ENCODE assay signal across 18 mouse cellular contexts in the genomic region with DNA sequence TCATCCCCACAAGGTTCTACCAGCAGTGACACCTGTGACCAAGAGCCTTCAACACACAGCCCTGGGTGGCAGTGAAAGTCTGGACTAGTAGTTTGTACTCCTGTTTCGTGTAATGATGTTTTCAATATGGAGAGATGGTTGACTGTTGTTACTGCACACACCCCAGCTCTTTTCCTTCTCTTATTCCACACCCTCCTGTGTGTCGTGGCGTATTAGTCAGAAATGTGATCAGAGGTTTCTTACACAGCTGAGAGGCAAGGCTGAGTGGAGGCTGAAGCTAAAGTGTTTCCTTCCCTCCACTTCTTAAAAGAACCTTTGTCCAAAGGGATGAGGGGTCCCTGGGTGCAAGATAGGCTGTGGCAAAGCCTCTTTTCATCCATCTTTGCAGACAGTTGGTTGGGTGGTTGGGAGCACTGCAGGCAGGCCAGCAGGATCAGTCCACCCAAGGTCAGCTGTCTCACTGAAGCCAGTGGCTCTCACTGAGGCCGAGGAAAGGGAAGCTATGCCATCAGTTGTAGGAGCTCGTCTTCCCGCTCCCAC.
DNase-seq lines count a peak whose midpoint lies in the region; TF ChIP-seq lines count a peak whose summit lies in the region.
"Had no signal": no experiment of that assay in that cellular context is flagged by ENCODE, and none has a peak within 500 bp of the region (broad histone marks: within the 10 kb centered on the region; RNA-seq: fewer than 3 reads in every experiment).

No protein-coding gene starts in this region.

- peak; percentile 26 for DNase-seq in adrenal gland, postnatal 25 days
- DNase-seq in adrenal gland, adult 8-10 months: no peak
- peak; percentile 64 for DNase-seq in heart, adult 11 months
- no peak for DNase-seq in heart, postnatal 4 days
- DNase-seq in testis, postnatal 14 days (ENCODE audit: low spot score): no peak
- DNase-seq in cerebellum, adult 9-11 months: no peak
- DNase-seq: adrenal gland, postnatal 10 days; cerebellum, adult 11 months; cerebellum, adult 18-20 months; cerebellum, adult 8-10 months; cerebellum, postnatal 10 days; cerebellum, postnatal 25 days; forebrain, postnatal 0 days had no signal

- H3K27me3 ChIP-seq in testis, adult 2 months (ENCODE audit: control insufficient read depth, insufficient read depth, low read length): no peaks in the 10 kb centered on the region
- H3K27me3 ChIP-seq: embryonic facial prominence, embryonic 12.5 days; forebrain, embryonic 13.5 days; forebrain, embryonic 15.5 days had no signal

- no peaks in the 10 kb centered on the region for H3K36me3 ChIP-seq in testis, adult 2 months (ENCODE audit: control insufficient read depth, insufficient read depth, low read length)
- H3K36me3 ChIP-seq: embryonic facial prominence, embryonic 10.5 days; embryonic facial prominence, embryonic 12.5 days; forebrain, embryonic 15.5 days had no signal

- no peak for TF ChIP-seq POLR2A in testis, adult 2 months (IDR thresholded peaks at IDR 0.05; ENCODE audit: control insufficient read depth, low read depth, low read length)

- H3K27ac ChIP-seq in testis, adult 2 months (ENCODE audit: control insufficient read depth, insufficient read depth, low read depth, low read length): no peak overlapping the region
- H3K27ac ChIP-seq: embryonic facial prominence, embryonic 10.5 days; embryonic facial prominence, embryonic 12.5 days; forebrain, embryonic 13.5 days; forebrain, embryonic 15.5 days had no signal

- no peaks in the 10 kb centered on the region for H3K4me1 ChIP-seq in testis, adult 2 months (ENCODE audit: control insufficient read depth, insufficient read depth, low read length)
- H3K4me1 ChIP-seq: embryonic facial prominence, embryonic 10.5 days; embryonic facial prominence, embryonic 12.5 days; forebrain, embryonic 13.5 days; forebrain, embryonic 15.5 days had no signal

- no peak for TF ChIP-seq CTCF in testis, adult 2 months (IDR thresholded peaks at IDR 0.05; ENCODE audit: control insufficient read depth, insufficient read depth, insufficient replicate concordance, low read depth, low read length)

- peak overlapping the region; percentile 43; the same call in 1 of the 2 replicates for H3K4me3 ChIP-seq in testis, adult 2 months (ENCODE audit: control insufficient read depth, low read depth, low read length)
- H3K4me3 ChIP-seq: embryonic facial prominence, embryonic 10.5 days; embryonic facial prominence, embryonic 12.5 days; forebrain, embryonic 13.5 days; forebrain, embryonic 15.5 days had no signal

Comparison
In these comparisons a context has a peak if more than half of its experiments do, and no peak if none do; other contexts are left out.
1. DNase-seq: peak in adrenal gland, postnatal 25 days (single experiment) and heart, adult 11 months (single experiment); none in adrenal gland, adult 8-10 months (single experiment), heart, postnatal 4 days (single experiment), testis, postnatal 14 days (single experiment) and cerebellum, adult 9-11 months (single experiment).